Mouse (Mus musculus): ENCODE measurements around the gene Immp2l. TPM values are rescaled to one million over a fixed set of nuclear protein-coding genes. Genes with fewer than 3 reads are reported as not detected.

The Immp2l gene
- polyA plus RNA-seq, 1 experiment: 9.6 TPM

DNA sequence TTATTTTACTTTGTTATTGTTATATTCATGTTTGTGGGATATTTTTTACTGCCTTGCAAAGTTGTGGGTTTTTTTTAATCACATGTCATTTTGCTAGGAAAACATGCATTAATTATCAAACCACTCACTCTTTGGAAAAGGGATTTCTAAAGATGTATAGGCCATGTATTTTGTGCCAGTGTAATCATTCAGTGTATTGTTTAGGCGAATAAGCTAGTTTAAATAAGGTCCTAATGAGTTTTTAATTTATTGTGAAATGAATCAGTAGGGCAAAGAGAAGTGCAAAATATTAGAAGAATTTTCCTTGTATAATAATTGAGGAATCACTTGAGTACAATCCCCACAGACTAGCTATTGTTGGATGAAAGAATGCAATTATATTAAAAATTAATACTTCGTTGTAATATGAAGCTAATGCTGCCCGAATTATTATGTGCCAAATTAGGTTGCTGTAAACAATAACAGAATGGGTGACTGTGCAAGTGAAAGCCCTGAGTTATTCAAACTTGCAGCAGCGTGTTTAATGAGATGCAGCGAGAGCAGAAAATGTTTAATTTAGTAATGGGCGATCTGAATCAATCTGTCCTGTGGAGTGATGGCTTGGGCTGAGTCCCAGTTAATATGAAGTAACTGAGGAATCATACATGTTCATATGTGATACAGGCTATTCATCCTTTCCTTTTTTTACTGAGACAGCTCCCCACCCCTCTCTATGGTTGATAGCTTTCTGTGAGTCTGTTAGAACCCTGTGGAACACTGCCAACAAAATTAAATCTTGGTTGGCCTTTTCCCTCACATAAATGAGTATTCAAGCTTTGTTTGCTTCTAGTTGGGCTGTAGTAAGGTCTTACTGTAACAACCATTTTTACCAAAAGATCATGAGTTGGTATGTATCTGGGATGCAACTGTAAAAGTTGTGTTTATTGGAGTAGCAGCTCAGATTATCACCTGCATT is 285.1 kb downstream of the Immp2l start:
- no peaks in the 10 kb centered on the region for H3K27me3 ChIP-seq (ENCODE audit: control insufficient read depth, insufficient read depth, insufficient read length)
- no peak overlapping the region for H3K4me2 ChIP-seq (ENCODE audit: low read depth)
- H3K79me2 ChIP-seq (ENCODE audit: control insufficient read depth, insufficient read depth): no peaks in the 10 kb centered on the region
- TF ChIP-seq TCF3 (IDR thresholded peaks at IDR 0.05; ENCODE audit: insufficient read length, low read depth): no peak
- no peak for TF ChIP-seq USF1 (IDR thresholded peaks at IDR 0.05; ENCODE audit: low read depth)
- no peak for TF ChIP-seq MYOG (IDR thresholded peaks at IDR 0.05; ENCODE audit: control insufficient read depth in 1 of 3, insufficient read depth in 1 of 3, insufficient read length in 2 of 3, low read depth in 2 of 3)
- TF ChIP-seq E2F4 (IDR thresholded peaks at IDR 0.05; ENCODE audit: insufficient read depth): no peak
- no peak for TF ChIP-seq CEBPB (IDR thresholded peaks at IDR 0.05; ENCODE audit: insufficient read depth, poor library complexity, severe bottlenecking)
- TF ChIP-seq POLR2AphosphoS2 (IDR thresholded peaks at IDR 0.05; ENCODE audit: insufficient read length, low read depth): no peak
- no peak for TF ChIP-seq POLR2A (IDR thresholded peaks at IDR 0.05; ENCODE audit: insufficient read length, low read depth)
- TF ChIP-seq SRF (IDR thresholded peaks at IDR 0.05; ENCODE audit: control insufficient read depth, insufficient read length, low read depth): no peak
- no peak for TF ChIP-seq MYOD1 (IDR thresholded peaks at IDR 0.05; ENCODE audit: control insufficient read depth in 1 of 3, insufficient read length in 2 of 3, low read depth in 2 of 3)
- TF ChIP-seq TCF12 (IDR thresholded peaks at IDR 0.05; ENCODE audit: insufficient read depth, poor library complexity, severe bottlenecking): no peak
- TF ChIP-seq MAX (IDR thresholded peaks at IDR 0.05; ENCODE audit: low read depth): no peak
- no peak for TF ChIP-seq REST (IDR thresholded peaks at IDR 0.05; ENCODE audit: insufficient read depth, insufficient read length)
- no peak overlapping the region for H3ac ChIP-seq (ENCODE audit: control insufficient read depth, insufficient read length)
- no peak overlapping the region for H3K4me3 ChIP-seq
- H3K36me3 ChIP-seq (ENCODE audit: control insufficient read depth, insufficient read depth): no peaks in the 10 kb centered on the region

DNA sequence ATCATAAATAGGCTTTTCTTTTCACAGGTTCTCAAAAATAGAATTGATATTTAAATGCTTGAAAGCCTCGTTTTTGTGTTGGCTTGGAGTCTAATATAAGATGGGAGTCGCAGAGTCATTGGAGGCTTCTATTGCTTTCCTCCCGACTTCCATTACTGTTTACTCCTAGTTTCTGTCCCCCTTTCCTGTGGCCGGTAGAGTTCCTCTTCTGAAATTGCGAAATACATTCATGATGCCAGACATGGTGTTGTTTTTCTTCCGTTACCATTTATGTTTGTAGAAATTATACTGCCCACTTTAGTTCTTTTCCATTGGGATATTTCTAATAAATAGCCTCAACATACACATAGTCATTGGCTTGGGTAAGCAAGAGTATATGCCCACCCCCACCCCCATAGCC is 289.5 kb downstream of the Immp2l start:
- H3K36me3 ChIP-seq (ENCODE audit: control insufficient read depth, insufficient read depth): no peaks in the 10 kb centered on the region
- no peak overlapping the region for H3K4me2 ChIP-seq (ENCODE audit: low read depth)
- no peaks in the 10 kb centered on the region for H3K27me3 ChIP-seq (ENCODE audit: control insufficient read depth, insufficient read depth, insufficient read length)
- TF ChIP-seq POLR2A (IDR thresholded peaks at IDR 0.05; ENCODE audit: insufficient read length, low read depth): no peak
- no peaks in the 10 kb centered on the region for H3K79me2 ChIP-seq (ENCODE audit: control insufficient read depth, insufficient read depth)
- no peak overlapping the region for H3K4me3 ChIP-seq
- H3ac ChIP-seq (ENCODE audit: control insufficient read depth, insufficient read length): no peak overlapping the region

DNA sequence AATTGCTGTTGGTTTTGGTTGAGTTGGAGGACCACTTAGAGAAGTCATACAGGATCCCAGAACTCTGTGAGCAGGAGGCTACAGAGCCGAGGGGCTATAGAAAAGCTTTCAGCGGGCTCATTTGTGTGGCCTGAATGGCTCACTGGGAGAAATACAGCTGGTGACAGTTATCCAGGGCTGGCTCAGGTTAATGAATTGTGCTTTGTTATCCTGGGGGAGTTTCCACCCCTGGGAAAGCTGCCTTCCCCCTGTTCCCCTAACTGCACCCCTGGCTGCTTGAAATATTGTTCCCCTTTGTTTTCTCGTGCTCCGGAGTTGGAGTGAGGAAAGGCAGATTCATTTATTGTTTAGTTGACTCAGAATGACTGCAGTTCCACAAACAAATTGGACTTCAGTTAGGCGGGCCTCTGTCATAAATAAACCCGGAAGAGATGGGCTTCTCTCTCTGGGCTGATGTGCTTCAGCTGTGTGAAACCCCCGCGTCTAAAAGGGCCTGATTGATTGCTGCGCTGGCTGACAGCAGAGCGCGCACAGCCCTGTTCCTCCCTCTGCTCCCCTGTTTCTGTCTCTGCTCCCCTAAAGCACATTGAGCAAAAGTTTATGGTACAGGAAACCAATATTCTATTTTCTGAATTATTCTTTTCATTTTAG is 291.0 kb downstream of the Immp2l start:
- Histone ChIP-seq H3K36me3 (ENCODE audit: control insufficient read depth, insufficient read depth) (no peaks in the 10 kb centered on the region), H3K4me3 (no peak overlapping the region), H3K79me2 (ENCODE audit: control insufficient read depth, insufficient read depth) (no peaks in the 10 kb centered on the region), H3K4me2 (ENCODE audit: low read depth) (no peak overlapping the region), H3K27me3 (ENCODE audit: control insufficient read depth, insufficient read depth, insufficient read length) (no peaks in the 10 kb centered on the region), H3ac (ENCODE audit: control insufficient read depth, insufficient read length) (no peak overlapping the region)
- TF ChIP-seq POLR2A (IDR thresholded peaks at IDR 0.05; ENCODE audit: insufficient read length, low read depth) (no peak), POLR2AphosphoS2 (IDR thresholded peaks at IDR 0.05; ENCODE audit: insufficient read length, low read depth) (no peak), MYOG (IDR thresholded peaks at IDR 0.05; ENCODE audit: control insufficient read depth in 1 of 3, insufficient read depth in 1 of 3, insufficient read length in 2 of 3, low read depth in 2 of 3) (no peak), MYOD1 (IDR thresholded peaks at IDR 0.05; ENCODE audit: control insufficient read depth in 1 of 3, insufficient read length in 2 of 3, low read depth in 2 of 3) (no peak), REST (IDR thresholded peaks at IDR 0.05; ENCODE audit: insufficient read depth, insufficient read length) (no peak), SRF (IDR thresholded peaks at IDR 0.05; ENCODE audit: control insufficient read depth, insufficient read length, low read depth) (no peak), E2F4 (IDR thresholded peaks at IDR 0.05; ENCODE audit: insufficient read depth) (no peak), USF1 (IDR thresholded peaks at IDR 0.05; ENCODE audit: low read depth) (no peak), MAX (IDR thresholded peaks at IDR 0.05; ENCODE audit: low read depth) (no peak)

DNA sequence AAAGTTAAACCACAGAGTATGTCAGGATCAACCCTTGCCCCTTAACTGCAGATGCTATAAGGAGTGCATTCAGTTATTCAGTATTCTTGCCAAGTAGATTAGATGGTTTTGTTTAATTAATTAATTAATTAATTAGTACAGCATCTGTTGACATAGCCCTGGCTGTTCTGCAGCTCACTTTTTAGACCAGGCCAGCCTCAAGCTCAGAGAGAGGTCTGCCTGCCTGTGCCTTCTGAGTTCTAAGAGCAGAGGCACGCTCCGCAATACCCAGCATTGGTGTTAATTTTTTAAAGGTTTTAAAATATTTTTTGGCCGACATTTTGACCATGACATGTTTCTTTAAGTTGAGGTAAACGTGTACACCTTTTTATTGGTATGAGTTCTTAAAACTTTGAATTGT is 292.0 kb downstream of the Immp2l start:
- Histone ChIP-seq H3ac (ENCODE audit: control insufficient read depth, insufficient read length) (no peak overlapping the region), H3K79me2 (ENCODE audit: control insufficient read depth, insufficient read depth) (no peaks in the 10 kb centered on the region), H3K4me3 (no peak overlapping the region), H3K27me3 (ENCODE audit: control insufficient read depth, insufficient read depth, insufficient read length) (no peaks in the 10 kb centered on the region), H3K4me2 (ENCODE audit: low read depth) (no peak overlapping the region), H3K36me3 (ENCODE audit: control insufficient read depth, insufficient read depth) (no peaks in the 10 kb centered on the region)
- TF ChIP-seq MYOG (IDR thresholded peaks at IDR 0.05; ENCODE audit: control insufficient read depth in 1 of 3, insufficient read depth in 1 of 3, insufficient read length in 2 of 3, low read depth in 2 of 3): no peak

DNA sequence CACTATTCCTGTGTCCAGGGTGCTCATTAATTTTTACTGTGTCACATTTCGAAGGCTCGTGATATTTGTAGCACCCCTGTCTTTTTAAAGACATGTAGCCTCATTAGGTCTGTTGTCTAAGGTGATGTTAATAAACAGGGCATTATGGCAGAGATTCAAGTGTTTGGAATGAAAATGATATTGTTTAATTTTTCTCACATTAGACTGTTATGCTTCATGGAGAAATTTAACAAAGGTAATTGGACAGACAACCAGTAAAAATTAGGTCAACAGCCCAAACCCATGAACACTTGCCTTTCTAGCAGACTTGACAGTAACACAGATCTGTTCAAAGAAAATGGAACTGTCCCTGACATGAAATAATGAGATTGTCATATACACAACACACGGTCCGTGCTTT is 292.5 kb downstream of the Immp2l start:
- Histone ChIP-seq H3K27me3 (ENCODE audit: control insufficient read depth, insufficient read depth, insufficient read length) (no peaks in the 10 kb centered on the region), H3K36me3 (ENCODE audit: control insufficient read depth, insufficient read depth) (no peaks in the 10 kb centered on the region), H3K4me3 (no peak overlapping the region), H3K4me2 (ENCODE audit: low read depth) (no peak overlapping the region), H3K79me2 (ENCODE audit: control insufficient read depth, insufficient read depth) (no peaks in the 10 kb centered on the region), H3ac (ENCODE audit: control insufficient read depth, insufficient read length) (no peak overlapping the region)
- TF ChIP-seq POLR2A (IDR thresholded peaks at IDR 0.05; ENCODE audit: insufficient read length, low read depth) (no peak), CEBPB (IDR thresholded peaks at IDR 0.05; ENCODE audit: insufficient read depth, poor library complexity, severe bottlenecking) (no peak), TCF12 (IDR thresholded peaks at IDR 0.05; ENCODE audit: insufficient read depth, poor library complexity, severe bottlenecking) (no peak), REST (IDR thresholded peaks at IDR 0.05; ENCODE audit: insufficient read depth, insufficient read length) (no peak), POLR2AphosphoS2 (IDR thresholded peaks at IDR 0.05; ENCODE audit: insufficient read length, low read depth) (no peak)

All from myocyte (in vitro differentiated cells).